In the genomic region with DNA sequence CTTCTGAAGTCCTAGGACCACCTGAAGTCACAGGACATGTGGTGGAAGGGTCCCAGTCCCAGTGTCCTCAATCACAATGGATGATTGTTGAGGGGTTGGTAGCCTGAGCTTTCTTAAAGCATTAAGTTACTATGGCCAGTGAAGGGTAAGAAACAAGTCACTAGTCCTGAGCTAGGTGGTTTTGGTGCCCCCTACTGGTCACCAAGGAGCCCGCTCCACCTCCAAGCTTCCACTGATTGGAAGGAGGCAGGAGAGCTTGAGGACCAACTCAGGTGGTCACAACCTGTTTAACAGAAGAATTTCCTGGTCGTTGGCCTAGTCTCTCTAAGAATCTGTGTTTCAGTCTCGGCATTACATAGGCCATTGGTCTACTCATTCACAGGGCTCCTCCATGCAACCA, we compare ENCODE assay signal across 9 mouse cellular contexts. TPM values are rescaled to one million over a fixed set of nuclear protein-coding genes. Genes with fewer than 3 reads are reported as not detected.
DNase-seq lines count a peak whose midpoint lies in the region; ATAC-seq lines count a peak whose summit lies in the region.
"Had no signal": no experiment of that assay in that cellular context is flagged by ENCODE, and none has a peak within 500 bp of the region (broad histone marks: within the 10 kb centered on the region; RNA-seq: fewer than 3 reads in every experiment).

No protein-coding gene starts in this region.

- peaks cover 47% of the 10 kb centered on the region for H3K27me3 ChIP-seq in hindbrain, embryonic 10.5 days (ENCODE audit: insufficient read depth, poor library complexity, severe bottlenecking)
- no peaks in the 10 kb centered on the region; the same call in 1 of the 2 replicates for H3K27me3 ChIP-seq in hindbrain, embryonic 16.5 days (replicated peaks; ENCODE audit: control insufficient read depth, insufficient read depth, low read length)
- peaks cover 40% of the 10 kb centered on the region for H3K27me3 ChIP-seq in embryonic facial prominence, embryonic 11.5 days (ENCODE audit: control insufficient read depth, insufficient read depth, low read length)

- no peaks in the 10 kb centered on the region for H3K36me3 ChIP-seq in hindbrain, embryonic 10.5 days
- no peaks in the 10 kb centered on the region for H3K36me3 ChIP-seq in hindbrain, embryonic 16.5 days (ENCODE audit: control insufficient read depth, insufficient read depth, low read length)
- H3K36me3 ChIP-seq in embryonic facial prominence, embryonic 11.5 days (replicated peaks; ENCODE audit: control insufficient read depth, insufficient read depth, low read depth, low read length), result no peaks in the 10 kb centered on the region
- H3K36me3 ChIP-seq: lung, embryonic 15.5 days had no signal

- no peak overlapping the region for H3K4me3 ChIP-seq in hindbrain, embryonic 10.5 days
- H3K4me3 ChIP-seq in hindbrain, embryonic 16.5 days (ENCODE audit: low read length), result no peak overlapping the region
- no peak overlapping the region for H3K4me3 ChIP-seq in embryonic facial prominence, embryonic 11.5 days (ENCODE audit: low read depth, low read length)
- H3K4me3 ChIP-seq: lung, embryonic 15.5 days had no signal

- H3K4me1 ChIP-seq in hindbrain, embryonic 10.5 days (replicated peaks), result peaks cover 40% of the 10 kb centered on the region
- peaks cover 22% of the 10 kb centered on the region for H3K4me1 ChIP-seq in hindbrain, embryonic 16.5 days (ENCODE audit: control insufficient read depth, insufficient read depth, low read depth, low read length)
- H3K4me1 ChIP-seq in embryonic facial prominence, embryonic 11.5 days (ENCODE audit: control insufficient read depth, insufficient read depth, low read length), result no peaks in the 10 kb centered on the region; the same call in 1 of the 2 replicates

- no peak overlapping the region for H3K9ac ChIP-seq in hindbrain, embryonic 16.5 days (ENCODE audit: low read depth, low read length)
- no peak overlapping the region for H3K9ac ChIP-seq in embryonic facial prominence, embryonic 11.5 days (replicated peaks; ENCODE audit: low read length)
- H3K9ac ChIP-seq: lung, embryonic 15.5 days had no signal

- no peaks in the 10 kb centered on the region for H3K9me3 ChIP-seq in hindbrain, embryonic 10.5 days
- no peaks in the 10 kb centered on the region for H3K9me3 ChIP-seq in hindbrain, embryonic 16.5 days (ENCODE audit: control insufficient read depth, low read length)
- H3K9me3 ChIP-seq in embryonic facial prominence, embryonic 11.5 days (replicated peaks; ENCODE audit: control insufficient read depth, low read length), result no peaks in the 10 kb centered on the region
- H3K9me3 ChIP-seq: lung, embryonic 15.5 days had no signal

- no peak overlapping the region for H3K4me2 ChIP-seq in hindbrain, embryonic 16.5 days (ENCODE audit: low read length)
- H3K4me2 ChIP-seq in embryonic facial prominence, embryonic 11.5 days (ENCODE audit: low read depth, low read length), result no peak overlapping the region
- H3K4me2 ChIP-seq: lung, embryonic 15.5 days had no signal

- 14% methylated on average over 3 of the region's 3 CpGs for WGBS in hindbrain, embryonic 10.5 days
- 19% methylated on average over 3 of the region's 3 CpGs for WGBS in hindbrain, embryonic 16.5 days
- WGBS in embryonic facial prominence, embryonic 11.5 days, result 7% methylated on average over 3 of the region's 3 CpGs

- intact Hi-C loops in left cerebral cortex, postnatal 25 days (cut with DNase I), result no loop called here

- DNase-seq in hindbrain, embryonic 10.5 days (ENCODE audit: low spot score), result peak; percentile 59
- DNase-seq in CD4-positive helper T cell, adult 2 months (ENCODE audit: low read depth, low spot score), result peak; percentile 8
- DNase-seq in adrenal gland, postnatal 14 days, result peak; percentile 66
- peak; percentile 75 for DNase-seq in embryonic facial prominence, embryonic 11.5 days (ENCODE audit: low spot score)
- DNase-seq in left cerebral cortex, postnatal 25 days (ENCODE audit: low spot score in 2 of 2), result peak; percentile 66 to 79
- peak; percentile 79 for DNase-seq in retina, postnatal 1 day

- no peak for ATAC-seq in hindbrain, embryonic 16.5 days
- no peak for ATAC-seq in embryonic facial prominence, embryonic 11.5 days (replicated peaks; ENCODE audit: insufficient number of reproducible peaks, low FRiP score, low TSS enrichment, low read depth)
- no peak for ATAC-seq in erythroblast, adult 5-6 weeks (replicated peaks; ENCODE audit: low FRiP score, poor library complexity, severe bottlenecking)

- no peak overlapping the region for H3K27ac ChIP-seq in hindbrain, embryonic 10.5 days
- no peak overlapping the region for H3K27ac ChIP-seq in hindbrain, embryonic 16.5 days (ENCODE audit: low read depth, low read length)
- no peak overlapping the region for H3K27ac ChIP-seq in embryonic facial prominence, embryonic 11.5 days (replicated peaks; ENCODE audit: low read depth, low read length)
- H3K27ac ChIP-seq: lung, embryonic 15.5 days had no signal

RNA-seq across cellular contexts. Expression of gene Crtac1, which starts 2.2 kb away (rescaled TPM):
- polyA plus RNA-seq in hindbrain, embryonic 10.5 days (2016; fragmentation: Nextera tagmentation; extraction: Ambion mirVana), result 5.5 and 8.8 TPM in 2 replicates
- polyA plus RNA-seq in hindbrain, embryonic 16.5 days (2015; fragmentation: Nextera tagmentation; extraction: Ambion mirVana), result 44.3 and 50.2 TPM in 2 replicates
- 0.37 and 1.1 TPM in 2 replicates for total RNA-seq in adrenal gland, postnatal 14 days (2021)
- polyA plus RNA-seq in embryonic facial prominence, embryonic 11.5 days (2014; fragmentation: Nextera tagmentation; extraction: Ambion mirVana), result 5.8 and 8.4 TPM in 2 replicates
- total RNA-seq in left cerebral cortex, postnatal 25 days (2021), result 10 to 100 TPM; 59.1 to 72.7 TPM
- total RNA-seq in erythroblast, adult 5-6 weeks (2015; ENCODE audit: low replicate concordance), result not detected in 2 replicates
- total RNA-seq in erythroblast, adult 5-6 weeks (2017; ENCODE audit: low replicate concordance), result not detected in 2 replicates

Comparison
In these comparisons a context has a peak if more than half of its experiments do, and no peak if none do; other contexts are left out.
1. DNase-seq: peak in every context shown above with its lines; median percentile 79 in retina, postnatal 1 day; 75 in embryonic facial prominence, embryonic 11.5 days; 72 in left cerebral cortex, postnatal 25 days; 66 in adrenal gland, postnatal 14 days; 59 in hindbrain, embryonic 10.5 days; 8 in CD4-positive helper T cell, adult 2 months.
2. RNA of gene Crtac1, which starts 2.2 kb away (total RNA-seq): 59.1 to 72.7 TPM in left cerebral cortex, postnatal 25 days; 0.37 to 1.1 TPM in adrenal gland, postnatal 14 days and not detected in erythroblast, adult 5-6 weeks; every median in the first group is over 10 times any median in the second.